In genomic region chr15:98859319-98860043, GRCm38 (mm10) we compare ENCODE assay signal across 25 mouse cellular contexts. TPM values are rescaled to one million over a fixed set of nuclear protein-coding genes. Genes with fewer than 3 reads are reported as not detected.
"Had no signal": no experiment of that assay in that cellular context is flagged by ENCODE, and none has a peak within 500 bp of the region (broad histone marks: within the 10 kb centered on the region; RNA-seq: fewer than 3 reads in every experiment).

No protein-coding gene starts in this region.

- H3K9ac ChIP-seq: limb, embryonic 12.5 days; limb, embryonic 15.5 days; midbrain, embryonic 13.5 days; neural tube, embryonic 13.5 days; stomach, embryonic 15.5 days had no signal

- H3K4me1 ChIP-seq: limb, embryonic 12.5 days; limb, embryonic 15.5 days; midbrain, embryonic 10.5 days; midbrain, embryonic 13.5 days; neural tube, embryonic 13.5 days; stomach, embryonic 15.5 days had no signal

- H3K4me3 ChIP-seq: limb, embryonic 12.5 days; limb, embryonic 15.5 days; megakaryocyte, embryonic 14.5 days; midbrain, embryonic 10.5 days; midbrain, embryonic 13.5 days; myocyte; neural tube, embryonic 13.5 days; stomach, embryonic 15.5 days had no signal

- ATAC-seq: inflammation-experienced regulatory T-cells, adult 6 months; intestine, embryonic 16.5 days; midbrain, embryonic 13.5 days; midbrain, embryonic 16.5 days had no signal

- DNase-seq: kidney, adult 18-20 months; kidney, adult 9 months; kidney, postnatal 14 days; kidney, postnatal 4 days; left cerebral cortex, postnatal 4 days; lung, adult 18-20 months; retina, postnatal 1 day; right cerebral cortex, postnatal 25 days; spleen, adult 18-20 months; thymus, adult 2 months; thymus, postnatal 14 days had no signal

- H3K4me2 ChIP-seq: limb, embryonic 12.5 days; limb, embryonic 15.5 days; midbrain, embryonic 13.5 days; neural tube, embryonic 13.5 days; stomach, embryonic 15.5 days had no signal

- H3K27me3 ChIP-seq: limb, embryonic 12.5 days; limb, embryonic 15.5 days; megakaryocyte, embryonic 14.5 days; midbrain, embryonic 13.5 days; neural tube, embryonic 13.5 days; stomach, embryonic 15.5 days had no signal

- H3K9me3 ChIP-seq: limb, embryonic 12.5 days; limb, embryonic 15.5 days; megakaryocyte, embryonic 14.5 days; midbrain, embryonic 10.5 days; midbrain, embryonic 13.5 days; neural tube, embryonic 13.5 days; stomach, embryonic 15.5 days had no signal

- H3K27ac ChIP-seq: limb, embryonic 12.5 days; limb, embryonic 15.5 days; macrophage; midbrain, embryonic 10.5 days; midbrain, embryonic 13.5 days; neural tube, embryonic 13.5 days; stomach, embryonic 15.5 days had no signal

RNA-seq across cellular contexts. Expression of gene Dhh, which starts 38.9 kb away (rescaled TPM):
- total RNA-seq: monocyte, adult 5-6 weeks had no signal
- polyA plus RNA-seq: macrophage had no signal

RNA-seq across cellular contexts. Expression of gene Ddn, which starts 50.2 kb away (rescaled TPM):
- total RNA-seq: monocyte, adult 5-6 weeks had no signal
- polyA plus RNA-seq: inflammation-experienced regulatory T-cells, adult 6 months; intestine, embryonic 16.5 days; limb, embryonic 12.5 days; lung, embryonic 16.5 days; macrophage; stomach, embryonic 15.5 days had no signal
